Mouse (Mus musculus) limb, embryonic 14.5 days (tissue): ENCODE data around the gene Igtp. TPM values are rescaled to one million over a fixed set of nuclear protein-coding genes. Genes with fewer than 3 reads are reported as not detected.
"Not testable (repeated sequence)": the region's sequence is repeated elsewhere in the genome, so short reads cannot be mapped to it uniquely, and the experiment has no call there.

Experiments used
- ATAC-seq: fragments of 200-750 bp; cut with Nextera tagmentation; 2 replicates; pipeline ENCODE4 v1.8.0; 2017; ENCODE audit warnings: low read depth, moderate number of reproducible peaks, moderate TSS enrichment; ENCODE audit not compliant: low FRiP score
- DNase-seq: peaks from one replicate; pipeline ENCODE4 v3.0.0-alpha.2; 2015; ENCODE audit warnings: low spot score
- H3K27ac ChIP-seq: fragments of 300-500 bp; sonication (generic); replicated peaks from 2 replicates; pipeline ENCODE4 v1.5.1; 2014; ENCODE audit warnings: low read depth, mild to moderate bottlenecking, low read length, moderate library complexity, mixed read lengths
- H3K27me3 ChIP-seq: fragments of 300-500 bp; sonication (generic); 2 replicates; pipeline ENCODE4 v1.6.1; 2014; ENCODE audit warnings: low read length, mixed read lengths; ENCODE audit not compliant: control insufficient read depth, insufficient read depth
- H3K36me3 ChIP-seq: fragments of 300-500 bp; sonication (generic); 2 replicates; pipeline ENCODE4 v1.6.1; 2014; ENCODE audit warnings: mild to moderate bottlenecking, low read length, moderate library complexity, mixed read lengths; ENCODE audit not compliant: control insufficient read depth, insufficient read depth
- H3K4me1 ChIP-seq: fragments of 300-500 bp; sonication (generic); 2 replicates; pipeline ENCODE4 v1.6.1; 2014; ENCODE audit warnings: antibody characterized with exemption, low read length, mixed read lengths; ENCODE audit not compliant: control insufficient read depth, insufficient read depth
- H3K4me2 ChIP-seq: fragments of 300-500 bp; sonication (generic); replicated peaks from 2 replicates; pipeline ENCODE4 v1.6.1; 2014; ENCODE audit warnings: low read depth, mild to moderate bottlenecking, low read length, moderate library complexity; ENCODE audit not compliant: severe bottlenecking
- H3K4me3 ChIP-seq: fragments of 300-500 bp; sonication (generic); replicated peaks from 2 replicates; pipeline ENCODE4 v1.5.1; 2014; ENCODE audit warnings: low read length
- H3K9ac ChIP-seq: fragments of 300-500 bp; sonication (generic); 2 replicates; pipeline ENCODE4 v1.6.1; 2014; ENCODE audit warnings: mild to moderate bottlenecking, low read depth, low read length, moderate library complexity; ENCODE audit not compliant: severe bottlenecking
- H3K9me3 ChIP-seq: fragments of 300-500 bp; sonication (generic); 2 replicates; pipeline ENCODE4 v1.6.1; 2016; ENCODE audit warnings: low read length; ENCODE audit not compliant: control insufficient read depth
- POLR2A ChIP-seq: fragments of 200-500 bp; IDR thresholded peaks from 2 replicates; pipeline ENCODE4 v1.8.0; 2012; ENCODE audit warnings: inconsistent platforms, mild to moderate bottlenecking, moderate library complexity, borderline replicate concordance; ENCODE audit not compliant: insufficient read depth, insufficient read length; ENCODE audit errors: extremely low read depth
- WGBS: fragments of 180-500 bp; shearing (Covaris S2); extraction: QIAGEN DNeasy Blood & Tissue Kit; methylation state at CpG from one replicate; pipeline ENCODE4 v1.1.7; 2014; 5-methylcytosine and 5-hydroxymethylcytosine counted together
- polyA plus RNA-seq, 2 experiments: library from polyadenylated mRNA; depleted of rRNA in 1 of 2; stranded (reverse) in 1 of 2; unstranded in 1 of 2; fragments of >200 nt; fragmentation: Nextera tagmentation in 1 of 2; extraction: Ambion mirVana in 1 of 2; gene quantifications; 2 replicates each; pipeline versions ENCODE4 v1.2.1 to v1.2.3; 2012 to 2014

The Igtp gene
- polyA plus RNA-seq, 2 experiments, result 3.6 to 5.2 TPM

DNA sequence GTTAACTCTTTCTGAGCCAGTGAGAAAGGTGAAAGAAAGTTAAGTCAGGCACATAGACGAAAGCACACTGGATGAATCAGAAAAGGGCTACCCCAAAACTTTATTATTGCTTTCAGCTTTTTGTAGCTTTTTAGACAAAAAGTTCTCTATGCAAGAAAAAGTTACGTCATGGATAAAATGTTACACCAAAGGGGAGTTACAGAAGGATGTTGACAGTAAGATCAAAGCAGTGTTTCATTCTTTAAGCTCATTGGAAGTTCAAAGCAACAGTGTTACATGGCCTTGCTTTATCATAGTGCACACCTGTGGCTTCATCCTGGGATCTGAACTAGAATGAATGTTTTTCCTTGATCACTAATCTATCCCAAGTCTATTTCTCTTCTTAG lies 12.3 kb downstream of the Igtp start:
- H3K36me3 ChIP-seq, result no peaks in the 10 kb centered on the region
- H3K9ac ChIP-seq, result no peak overlapping the region
- no peaks in the 10 kb centered on the region for H3K9me3 ChIP-seq
- DNase-seq (no peak), ATAC-seq (no peak)
- H3K4me1 ChIP-seq, result peaks cover 3% of the 10 kb centered on the region
- H3K27ac ChIP-seq, result no peak overlapping the region
- H3K27me3 ChIP-seq, result no peaks in the 10 kb centered on the region
- TF ChIP-seq POLR2A, result no peak
- WGBS, result 16% methylated on average over 2 of the region's 2 CpGs
- no peak overlapping the region for H3K4me3 ChIP-seq
- no peak overlapping the region for H3K4me2 ChIP-seq

DNA sequence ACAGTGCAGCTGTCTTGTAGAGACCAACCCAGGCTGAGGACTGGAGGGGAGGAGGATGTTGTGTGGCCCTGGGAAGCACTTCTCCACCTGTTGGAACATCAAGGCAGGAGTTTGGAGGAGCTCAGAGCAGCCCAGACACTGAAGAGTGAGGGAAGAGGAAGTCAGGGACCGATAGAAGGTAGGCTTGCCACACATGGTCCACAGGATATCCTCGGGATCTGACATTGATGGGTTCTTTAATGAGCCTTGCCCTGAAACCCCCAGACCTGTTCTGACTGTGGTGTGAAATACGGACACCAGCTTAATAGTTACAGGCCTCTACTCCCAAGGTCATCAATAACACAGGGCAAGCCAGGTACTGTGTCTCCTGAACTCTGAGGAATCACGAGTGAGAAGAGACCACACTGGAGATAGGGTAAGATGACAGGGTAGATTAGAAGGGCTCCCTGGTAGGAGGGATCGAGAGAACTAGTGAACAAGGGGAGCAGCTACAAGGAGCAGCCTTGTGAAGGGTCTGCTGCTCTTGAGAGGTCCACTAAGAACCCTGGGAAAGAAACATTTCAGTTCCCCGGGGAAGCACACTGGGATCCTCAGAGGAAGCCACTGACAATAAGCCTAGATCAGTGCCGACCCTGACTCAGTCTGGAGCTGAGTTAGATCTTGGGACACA lies 14.5 kb downstream of the Igtp start:
- WGBS, result 75% methylated on average over 7 of the region's 7 CpGs
- no peak overlapping the region for H3K9ac ChIP-seq
- no peak for DNase-seq
- H3K4me1 ChIP-seq, result peaks cover 3% of the 10 kb centered on the region
- no peak overlapping the region for H3K4me2 ChIP-seq
- no peak overlapping the region for H3K4me3 ChIP-seq
- no peak for TF ChIP-seq POLR2A
- no peaks in the 10 kb centered on the region for H3K27me3 ChIP-seq
- no peak for ATAC-seq
- no peaks in the 10 kb centered on the region for H3K36me3 ChIP-seq
- no peak overlapping the region for H3K27ac ChIP-seq
- no peaks in the 10 kb centered on the region for H3K9me3 ChIP-seq

DNA sequence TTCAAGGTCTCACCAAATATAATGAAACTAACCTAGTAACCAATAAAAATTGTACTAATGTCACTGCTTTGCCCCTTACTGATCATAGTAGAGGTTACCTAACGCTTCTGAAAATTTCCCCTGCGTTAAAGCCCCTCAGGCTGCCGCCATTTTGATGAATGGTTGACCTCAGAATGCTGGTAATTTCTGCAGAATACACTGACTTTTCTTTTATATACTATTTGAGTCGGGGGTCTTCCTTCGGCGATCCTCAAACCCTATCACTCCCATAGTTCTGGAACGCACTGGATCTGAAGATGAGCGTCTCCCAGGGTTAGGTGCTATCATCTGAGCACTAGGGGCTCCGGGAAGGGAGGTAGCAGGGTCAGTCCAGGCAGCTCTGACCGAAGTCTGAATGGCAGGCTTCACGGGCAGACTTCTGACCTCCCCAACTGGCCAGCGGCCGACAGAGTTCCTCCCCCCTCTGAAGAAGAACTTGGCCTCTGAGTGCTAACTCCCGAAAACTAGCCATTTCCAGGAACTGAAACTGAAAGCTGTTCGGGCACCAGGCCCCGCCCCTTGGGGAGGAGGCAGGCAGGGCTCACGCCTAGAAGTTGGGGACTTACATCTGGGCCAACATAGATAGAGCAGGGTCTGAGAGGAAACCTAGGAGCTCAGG lies 15.2 kb downstream of the Igtp start:
- Histone ChIP-seq H3K36me3 (no peaks in the 10 kb centered on the region), H3K9ac (peak overlapping the region; percentile 45; the same call in 1 of the 2 replicates), H3K4me2 (peak overlapping the region; percentile 63), H3K27me3 (no peaks in the 10 kb centered on the region), H3K27ac (0 out of 2 replicates have a peak overlapping the region, but pooled peaks have one; percentile 55), H3K4me3 (peak overlapping the region; percentile 45), H3K9me3 (no peaks in the 10 kb centered on the region), H3K4me1 (peaks cover 3% of the 10 kb centered on the region)
- peak; percentile 32 for DNase-seq
- 35% methylated on average over 15 of the region's 17 CpGs for WGBS
- TF ChIP-seq POLR2A, result no peak
- peak; percentile 67 for ATAC-seq

DNA sequence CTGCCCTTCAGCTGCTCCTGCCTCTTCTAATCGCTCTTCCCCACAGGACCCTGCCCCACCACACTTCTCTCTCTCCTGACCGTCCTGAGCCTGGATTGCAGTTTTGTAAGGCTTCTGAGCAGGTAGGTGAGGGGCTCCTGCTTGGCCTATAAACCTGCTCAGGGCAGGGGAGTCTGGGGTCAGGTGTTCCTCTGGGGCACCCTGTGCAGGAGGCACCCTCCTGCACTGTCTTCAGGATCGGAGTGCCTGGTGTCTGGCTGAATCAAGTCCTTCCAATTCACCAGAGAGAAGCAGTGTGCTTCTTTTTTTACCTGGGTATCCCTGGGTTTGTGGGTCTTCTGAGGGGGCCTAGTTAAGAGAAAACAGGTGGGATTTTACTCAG lies 15.7 kb downstream of the Igtp start:
- not testable (repeated sequence) for H3K9me3 ChIP-seq, H3K27ac ChIP-seq, H3K9ac ChIP-seq, H3K27me3 ChIP-seq, DNase-seq, H3K36me3 ChIP-seq, H3K4me1 ChIP-seq
- peak overlapping the region; percentile 63 for H3K4me2 ChIP-seq
- peak overlapping the region; percentile 45; the same call in 1 of the 2 replicates for H3K4me3 ChIP-seq
- 0% methylated on average over 2 of the region's 3 CpGs for WGBS
- ATAC-seq, result 0 out of 2 replicates have a peak, but pooled peaks have one; percentile 4

DNA sequence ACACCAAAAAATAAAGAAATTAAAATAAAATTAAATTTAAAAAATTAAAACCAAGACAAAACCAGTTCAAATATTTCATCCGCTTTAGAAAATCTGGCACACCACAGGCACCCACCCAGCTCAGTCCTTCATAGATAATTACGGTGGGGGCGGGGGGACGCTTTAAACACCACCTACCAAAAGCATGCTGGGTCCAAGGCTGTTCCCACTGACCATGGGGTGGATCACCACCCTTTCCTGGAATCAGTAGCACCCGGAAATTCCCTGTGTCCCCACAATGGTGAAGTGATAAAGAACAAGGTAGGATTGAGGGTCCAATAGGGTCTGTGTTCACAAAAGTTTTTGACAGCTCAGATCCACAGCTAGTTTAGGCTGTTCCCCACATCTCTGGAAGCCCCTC lies 16.5 kb downstream of the Igtp start:
- H3K27ac ChIP-seq, result no peak overlapping the region
- 81% methylated on average over 5 of the region's 5 CpGs for WGBS
- H3K4me3 ChIP-seq, result no peak overlapping the region
- TF ChIP-seq POLR2A, result no peak
- H3K4me2 ChIP-seq, result no peak overlapping the region
- no peak overlapping the region for H3K9ac ChIP-seq
- ATAC-seq (no peak), DNase-seq (no peak)
- H3K9me3 ChIP-seq, result no peaks in the 10 kb centered on the region
- no peaks in the 10 kb centered on the region for H3K36me3 ChIP-seq
- H3K4me1 ChIP-seq, result peaks cover 3% of the 10 kb centered on the region
- no peaks in the 10 kb centered on the region for H3K27me3 ChIP-seq
